Mouse (Mus musculus) adrenal gland, postnatal 36 days (tissue): Measurements from ENCODE around the gene Dlgap1. TPM values are rescaled to one million over a fixed set of nuclear protein-coding genes. Genes with fewer than 3 reads are reported as not detected.

Experiments used
- DNase-seq, 2 experiments: peaks; one replicate each; pipeline ENCODE4 v3.0.0; 2021; ENCODE audit warnings: mixed read lengths in 1 of 2
- microRNA-seq: library from miRNA; unstranded; fragments of <30 nt; microRNA quantifications from one replicate; pipeline ENCODE4 v1.2.0, GENCODE M21; 2021
- total RNA-seq, 2 experiments: library from RNA; stranded (reverse); gene quantifications; 2 replicates each; pipeline ENCODE4 v1.2.3; 2021

Gene Dlgap1
- total RNA-seq, 2 experiments from 2014 or later = 37.2 to 54.1 TPM

DNA sequence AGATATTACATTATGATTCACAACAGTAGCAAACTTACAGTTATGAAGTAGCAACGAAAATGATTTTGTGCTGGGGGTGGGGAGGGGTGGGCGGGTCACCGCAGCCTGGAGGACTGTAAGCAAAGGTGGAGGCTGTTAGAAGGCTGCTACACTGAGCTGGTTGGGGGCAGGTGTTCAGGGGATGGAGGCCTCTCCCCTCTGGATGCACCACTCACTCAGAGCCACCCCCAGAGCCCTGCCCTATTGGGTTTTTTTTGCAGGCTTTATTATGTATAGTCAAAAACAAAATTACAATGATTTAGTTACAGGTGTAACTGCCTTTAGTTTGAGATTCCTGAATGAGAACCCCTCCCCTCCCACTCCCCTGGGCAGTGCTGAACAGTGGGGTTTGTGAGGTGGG lies 895.8 kb downstream of the Dlgap1 start:
- no peak for DNase-seq

DNA sequence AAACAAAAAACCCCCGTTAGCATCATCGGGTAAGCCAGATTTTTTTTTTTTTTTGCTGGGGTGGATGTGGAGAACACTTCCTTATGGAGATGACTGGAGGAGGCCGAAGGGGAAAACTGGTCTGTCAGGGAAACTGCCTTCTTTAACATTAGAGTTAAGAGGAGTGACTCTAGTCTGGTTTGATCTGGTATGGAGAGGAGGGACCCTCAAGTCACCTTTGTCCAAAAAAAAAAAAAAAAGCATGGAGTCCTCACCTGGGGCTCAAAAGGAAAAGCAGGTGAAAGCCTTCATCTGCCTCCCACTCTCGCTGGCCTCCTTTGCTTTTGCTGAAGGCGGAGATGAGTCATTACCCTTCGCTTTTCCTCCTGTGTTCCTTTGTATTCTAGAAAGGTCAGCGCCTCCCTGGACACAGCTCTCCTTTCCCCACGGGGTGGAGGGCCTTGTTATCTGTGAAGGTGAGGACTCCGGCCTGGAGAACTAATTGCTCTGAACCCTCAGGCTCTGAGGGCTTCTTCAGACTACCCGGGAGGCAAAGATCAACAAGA lies 896.3 kb downstream of the Dlgap1 start:
- DNase-seq = no peak

DNA sequence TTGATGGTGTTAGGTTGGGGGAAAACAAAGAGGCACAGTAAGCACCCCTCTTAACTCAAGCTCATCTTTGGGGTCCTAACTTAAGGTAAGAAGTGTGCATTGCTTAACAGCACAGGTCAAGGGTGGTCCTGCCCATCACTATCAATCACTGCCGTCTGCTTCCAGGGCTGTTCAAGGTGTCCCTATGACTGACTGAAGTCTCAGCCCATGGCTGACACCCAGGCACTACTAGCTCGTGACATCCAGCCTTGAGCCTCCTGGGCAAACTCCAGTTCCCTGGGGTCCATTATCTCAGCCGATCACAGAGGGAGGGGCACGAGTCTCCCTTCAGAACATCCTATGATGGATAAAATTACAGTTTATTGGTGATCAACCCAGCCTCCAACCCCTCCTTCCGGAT lies 897.2 kb downstream of the Dlgap1 start:
- no peak for DNase-seq

DNA sequence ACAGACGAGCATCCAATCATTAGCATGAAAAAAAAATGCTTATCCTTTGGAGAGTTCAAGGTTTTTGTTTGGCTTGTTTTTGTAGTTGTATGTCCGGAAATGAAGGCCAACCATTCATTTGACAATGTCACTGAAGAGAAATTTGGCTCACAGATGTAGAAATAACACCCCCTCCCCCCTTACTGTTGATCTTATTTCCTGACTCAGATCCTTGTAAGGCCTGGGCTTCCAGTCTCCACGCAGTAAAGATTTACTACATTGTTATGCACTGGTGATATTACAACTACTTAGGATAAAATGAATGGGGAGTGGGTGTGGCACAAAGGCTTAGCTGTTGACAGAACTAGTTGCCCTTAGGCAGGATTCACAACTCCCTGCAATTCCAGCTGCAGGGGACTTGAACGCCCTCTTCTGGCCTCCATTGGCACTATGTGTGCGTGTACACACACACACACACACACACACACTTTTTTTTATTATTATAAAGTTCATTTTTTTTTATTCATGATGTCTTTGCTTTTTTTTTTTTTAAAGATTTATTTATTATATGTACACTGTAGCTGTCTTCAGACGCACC lies 897.8 kb downstream of the Dlgap1 start:
- DNase-seq = no peak

DNA sequence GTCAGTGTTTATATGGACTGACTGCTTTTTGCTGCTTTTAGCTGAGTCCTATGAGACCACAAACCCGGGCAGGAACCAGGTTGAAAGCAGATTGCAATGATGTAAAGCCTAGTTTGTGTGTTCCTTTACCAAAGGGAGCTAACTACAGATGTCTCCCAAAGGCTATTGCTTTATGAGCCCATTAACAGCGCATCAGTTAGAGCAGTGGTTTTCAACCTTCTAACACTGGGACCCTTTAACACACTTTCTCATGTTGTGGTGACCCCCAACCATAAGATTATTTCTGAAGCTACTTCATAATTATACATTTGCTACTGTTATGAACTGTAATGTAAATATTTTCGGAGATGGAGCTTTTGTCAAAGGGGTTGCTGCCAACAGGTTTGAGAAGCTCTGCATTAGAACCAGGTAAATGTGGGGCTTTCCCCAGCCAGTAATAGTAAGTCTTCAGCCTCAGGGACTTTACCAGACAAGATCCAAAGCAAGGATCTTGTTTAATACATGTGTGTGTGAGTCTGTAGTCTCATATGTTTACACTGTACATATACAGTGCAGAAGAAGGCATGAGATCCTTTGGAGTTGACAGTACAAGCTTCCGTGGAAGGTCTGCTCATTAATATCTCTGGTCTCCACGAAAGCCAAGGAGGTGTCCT lies 899.8 kb downstream of the Dlgap1 start:
- no peak for DNase-seq

DNA sequence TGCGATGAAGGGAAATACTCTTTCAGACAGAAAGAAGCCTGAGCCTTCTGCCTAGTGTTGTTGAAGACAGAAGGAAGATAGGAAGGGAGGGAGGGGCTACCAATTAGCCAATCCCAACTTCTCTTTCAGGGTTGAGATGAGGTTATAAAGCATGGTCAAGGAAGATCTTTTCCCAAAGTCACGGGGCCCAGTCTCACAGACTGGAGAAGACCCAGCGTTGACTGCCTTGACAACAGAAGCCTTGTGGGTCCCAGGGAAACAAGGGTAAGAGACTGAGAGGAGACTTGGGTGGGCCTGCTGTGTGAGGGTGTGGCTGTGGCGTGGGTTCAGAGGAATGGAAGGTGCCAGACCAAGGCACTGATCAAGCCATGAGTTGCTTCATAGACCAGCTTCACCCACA lies 901.7 kb downstream of the Dlgap1 start:
- DNase-seq = no peak

Small RNA genes within 50 kb of the gene (microRNA-seq; reads per million reads assigned to microRNA genes)
- not detected for gene Mir1195
